ENCODE assay signal across 7 mouse cellular contexts in genomic region chr10:83219729-83220128, GRCm38 (mm10).
DNase-seq lines count a peak whose midpoint lies in the region; ATAC-seq lines count a peak whose summit lies in the region.

No protein-coding gene starts in this region.

- no peak overlapping the region for H3K9ac ChIP-seq in hindbrain, embryonic 13.5 days
- no peak overlapping the region for H3K9ac ChIP-seq in midbrain, embryonic 13.5 days (replicated peaks)

- peak; percentile 67 for ATAC-seq in erythroblast, adult 5-6 weeks (replicated peaks; ENCODE audit: low FRiP score, poor library complexity, severe bottlenecking)
- ATAC-seq in hindbrain, embryonic 13.5 days (ENCODE audit: low FRiP score), result 0 out of 2 replicates have a peak, but pooled peaks have one; percentile 49
- ATAC-seq in midbrain, embryonic 13.5 days, result peak; percentile 75

- no peak overlapping the region for H3K4me2 ChIP-seq in hindbrain, embryonic 13.5 days
- no peak overlapping the region for H3K4me2 ChIP-seq in midbrain, embryonic 13.5 days (replicated peaks)

- H3K4me3 ChIP-seq in hindbrain, embryonic 13.5 days, result no peak overlapping the region
- H3K4me3 ChIP-seq in midbrain, embryonic 13.5 days (replicated peaks), result no peak overlapping the region

- H3K9me3 ChIP-seq in hindbrain, embryonic 13.5 days, result no peaks in the 10 kb centered on the region
- no peaks in the 10 kb centered on the region for H3K9me3 ChIP-seq in midbrain, embryonic 13.5 days

- H3K27ac ChIP-seq in hindbrain, embryonic 13.5 days, result no peak overlapping the region
- no peak overlapping the region for H3K27ac ChIP-seq in midbrain, embryonic 13.5 days

- H3K4me1 ChIP-seq in hindbrain, embryonic 13.5 days (replicated peaks), result no peaks in the 10 kb centered on the region
- H3K4me1 ChIP-seq in midbrain, embryonic 13.5 days (replicated peaks), result no peaks in the 10 kb centered on the region

- WGBS in hindbrain, embryonic 13.5 days, result 27% methylated on average over 12 of the region's 12 CpGs
- 26% methylated on average over 12 of the region's 12 CpGs for WGBS in midbrain, embryonic 13.5 days

- H3K27me3 ChIP-seq in hindbrain, embryonic 13.5 days, result no peaks in the 10 kb centered on the region
- no peaks in the 10 kb centered on the region for H3K27me3 ChIP-seq in midbrain, embryonic 13.5 days

- no peaks in the 10 kb centered on the region for H3K36me3 ChIP-seq in hindbrain, embryonic 13.5 days
- H3K36me3 ChIP-seq in midbrain, embryonic 13.5 days, result no peaks in the 10 kb centered on the region

- peak; percentile 37 for DNase-seq in Muller cell, postnatal 12 days (ENCODE audit: inconsistent ontology term)
- peak; percentile 73 for DNase-seq in brain, adult 2 months (ENCODE audit: low read depth, low spot score)
- peak; percentile 47 to 64 for DNase-seq in layer of hippocampus, postnatal 36 days
- DNase-seq in spleen, adult 12 weeks (ENCODE audit: low spot score), result peak; percentile 9

Comparison
In these comparisons a context has a peak if more than half of its experiments do, and no peak if none do; other contexts are left out.
1. DNase-seq: peak in every context shown above with its lines; median percentile 73 in brain, adult 2 months; 56 in layer of hippocampus, postnatal 36 days; 37 in Muller cell, postnatal 12 days; 9 in spleen, adult 12 weeks.